Mouse (Mus musculus): ENCODE measurements at regions not wholly inside any gene's neighbourhood (a gene's known extent, or its start where the extent isn't known, plus 50 kb on each side); places are given as distances from the start of the nearest gene placed in this dataset.

DNA sequence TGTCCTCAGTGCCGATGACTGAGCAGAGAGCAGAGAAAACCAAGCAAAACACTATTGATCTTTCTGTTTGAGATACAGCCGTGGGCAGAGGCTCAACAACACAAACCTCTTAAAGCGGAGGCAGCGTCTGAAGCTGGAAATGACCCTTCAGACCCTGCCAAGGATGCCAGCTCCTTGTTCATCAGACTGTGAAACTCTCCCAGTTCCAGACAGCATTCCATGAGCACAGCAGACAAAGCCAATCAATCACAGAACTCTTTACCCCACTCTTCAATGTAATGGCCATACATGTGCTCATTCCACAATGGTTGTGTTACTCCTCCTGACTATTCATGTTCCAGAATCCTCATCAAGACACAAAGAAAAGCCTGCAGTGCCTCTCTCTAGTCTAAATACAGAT lies 73.5 kb downstream of the Tmem114 start:
- DNase-seq (ENCODE audit: low spot score in 2 of 2): no peak

DNA sequence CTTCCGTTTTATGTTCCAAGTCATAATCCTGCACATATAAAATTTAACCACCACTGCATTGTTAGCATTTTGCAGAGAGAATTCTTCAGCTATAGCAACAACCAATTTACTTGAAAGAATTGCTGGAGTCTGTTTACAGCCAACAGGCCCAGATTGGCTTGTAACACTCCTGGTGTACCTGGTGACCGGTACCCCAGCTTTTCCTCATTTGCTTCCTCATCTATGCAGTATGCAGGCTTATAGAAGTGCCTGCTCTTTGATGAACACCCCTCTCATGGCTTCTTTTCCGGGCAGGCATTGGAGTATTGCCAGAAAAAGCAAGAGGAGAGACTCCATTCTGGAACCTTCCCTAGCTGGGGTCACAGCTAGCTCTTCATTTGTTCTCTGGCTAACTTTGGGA lies 75.8 kb downstream of the Tmem114 start:
- no peak for DNase-seq (ENCODE audit: low spot score in 2 of 2)

DNA sequence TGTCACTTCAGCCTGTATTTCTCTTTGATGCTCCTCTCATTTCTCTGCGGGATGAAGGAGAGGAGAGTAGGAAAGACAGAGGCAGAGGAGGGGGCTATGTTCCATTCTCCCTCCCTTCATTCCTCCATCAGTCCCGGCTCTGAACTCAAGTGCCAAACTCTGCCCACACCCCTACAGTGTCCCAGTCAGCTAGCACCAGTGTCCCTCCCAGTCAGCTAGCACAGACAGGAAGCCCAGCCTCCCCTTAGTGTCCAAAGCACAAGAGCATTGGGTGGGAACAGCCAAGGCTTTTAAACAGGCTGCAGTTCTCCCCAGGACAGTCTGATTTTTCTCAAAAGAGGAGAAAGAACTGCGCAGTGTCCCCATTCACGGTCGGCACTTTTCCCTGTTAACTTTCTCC lies 76.3 kb downstream of the Tmem114 start:
- peak in 1 of 2 experiments; percentile 44 for DNase-seq (ENCODE audit: low spot score in 2 of 2)

DNA sequence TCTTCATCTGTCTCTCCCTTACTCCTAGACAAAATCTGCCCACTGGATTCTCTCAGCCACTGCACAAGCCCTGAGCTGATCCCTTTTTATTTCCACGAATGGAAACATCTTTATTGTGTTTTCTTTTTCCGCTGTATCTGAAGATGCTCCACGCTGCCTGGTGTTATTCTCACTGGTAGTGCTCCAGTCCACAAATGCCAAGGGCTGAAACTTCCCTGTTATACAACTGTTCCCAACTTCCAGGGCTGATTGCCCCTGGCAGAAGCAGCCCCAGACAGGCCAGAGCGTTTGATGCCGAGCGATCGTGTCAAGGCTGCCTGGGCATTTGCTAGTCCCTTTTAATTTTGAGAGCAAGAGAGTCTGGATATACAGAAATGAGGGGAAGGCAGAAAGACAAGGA lies 79.7 kb downstream of the Tmem114 start:
- DNase-seq (ENCODE audit: low spot score in 2 of 2): no peak

DNA sequence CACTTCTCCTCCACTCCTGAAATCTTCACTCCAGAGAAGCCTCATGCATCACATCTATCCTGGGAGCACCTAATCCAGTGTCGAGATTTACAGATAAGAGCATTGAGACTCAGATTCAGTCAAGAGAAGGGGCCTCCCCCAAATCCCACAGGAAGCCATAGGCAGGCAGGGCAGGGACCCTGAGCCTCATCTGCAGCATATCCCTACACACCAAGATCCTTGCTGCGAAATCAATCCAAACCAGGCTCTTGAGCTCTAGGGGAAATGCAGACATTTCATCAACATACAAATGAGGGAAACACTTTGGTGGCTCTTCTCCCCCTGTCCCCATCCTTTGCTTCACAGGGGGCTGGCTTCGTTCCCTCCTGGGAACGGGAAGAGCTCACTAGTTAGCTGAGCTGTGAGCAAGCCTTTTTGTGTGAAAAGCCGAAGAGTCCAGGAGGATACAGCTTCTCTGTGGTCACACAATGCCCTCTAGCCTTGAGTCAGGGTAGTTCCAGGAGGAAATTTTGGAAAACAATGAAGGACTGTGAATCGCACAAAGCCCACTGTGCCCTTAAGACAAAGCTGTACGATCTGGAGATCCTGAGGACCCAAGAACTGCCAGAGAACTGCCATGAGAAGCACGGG lies 91.7 kb downstream of the Tmem114 start:
- DNase-seq (ENCODE audit: low spot score in 2 of 2): peak; percentile 55 to 63

DNA sequence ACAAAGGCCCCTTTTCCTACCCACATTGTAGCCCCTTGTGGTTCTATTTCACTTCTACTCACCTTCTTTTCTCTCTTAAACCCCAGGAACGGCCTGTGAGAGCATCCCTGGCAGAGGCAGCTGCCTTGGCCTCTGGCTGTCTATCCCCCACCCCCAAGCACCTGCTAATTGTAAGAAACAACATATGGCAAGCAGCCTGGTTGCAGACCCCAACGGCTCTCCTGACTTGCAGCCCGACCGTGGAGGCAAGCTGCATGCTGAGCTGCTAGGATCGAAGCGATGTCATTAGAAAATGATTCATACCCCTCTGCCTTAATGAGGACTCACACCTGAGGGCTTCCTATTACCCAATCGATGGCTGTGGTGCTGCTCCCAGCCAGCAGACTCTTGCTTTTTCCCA lies 112.9 kb downstream of the Tmem114 start:
- DNase-seq (ENCODE audit: low spot score in 2 of 2): no peak

DNA sequence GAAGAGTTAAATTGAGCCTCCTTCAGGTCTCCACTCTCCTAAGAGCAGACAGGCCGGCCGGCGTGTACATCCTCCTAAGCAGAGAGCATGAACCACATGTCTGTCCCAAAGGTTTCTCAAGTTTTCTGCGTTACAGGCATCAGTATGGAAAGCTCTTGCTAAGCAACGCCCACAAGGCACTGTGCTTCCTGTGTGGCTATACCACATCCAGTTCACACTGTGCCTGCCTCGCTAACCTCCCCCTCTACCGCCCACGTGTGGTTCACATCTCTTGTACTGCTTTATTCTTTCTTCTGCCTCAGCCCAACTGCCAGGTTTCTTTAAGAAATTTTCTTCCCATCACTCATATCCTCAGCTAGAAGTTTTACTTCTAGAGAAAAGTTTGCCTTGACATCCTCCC lies 118.5 kb downstream of the Tmem114 start:
- no peak for DNase-seq (ENCODE audit: low spot score in 2 of 2)

Measured in layer of hippocampus, postnatal 14 days (tissue).